Mouse (Mus musculus): ENCODE results near the gene Slc22a14. TPM values are rescaled to one million over a fixed set of nuclear protein-coding genes. Genes with fewer than 3 reads are reported as not detected.

Slc22a14 gene
- polyA plus RNA-seq (2012; rRNA removed) = not detected in 2 replicates

- peaks cover 10% of the 10 kb centered on the region; the same call in 1 of the 2 replicates for H3K4me1 ChIP-seq (ENCODE audit: control insufficient read depth, insufficient read depth, insufficient read length, low read length)
- no peak within 1 kb of the TSS for H3K27ac ChIP-seq (ENCODE audit: insufficient read depth, low read depth, low read length)
- H3K36me3 ChIP-seq (ENCODE audit: control insufficient read depth, insufficient read depth, low read length) = peaks cover 4% of the 10 kb centered on the region; the same call in 1 of the 2 replicates
- WGBS = 71% methylated on average over 7 of the region's 7 CpGs
- H3K27me3 ChIP-seq (ENCODE audit: control insufficient read depth, insufficient read depth, low read length) = no peaks in the 10 kb centered on the region
- no peak within 1 kb of the TSS for H3K4me3 ChIP-seq (ENCODE audit: low read depth, low read length)
- TF ChIP-seq POLR2A (IDR thresholded peaks at IDR 0.05; ENCODE audit: low read depth, low read length) (no peak), CTCF (IDR thresholded peaks at IDR 0.05; ENCODE audit: extremely low read depth, insufficient read length, insufficient replicate concordance, low read depth, low read length) (no peak)
Observed at GRCm38 (mm10) chr9:119365284-119365683, at the start of gene Slc22a14. Slc22a14 (minus strand) TSS chr9:119365553.

- 87% methylated on average over 5 of the region's 5 CpGs for WGBS
- TF ChIP-seq CTCF (IDR thresholded peaks at IDR 0.05; ENCODE audit: extremely low read depth, insufficient read length, insufficient replicate concordance, low read depth, low read length) (no peak), POLR2A (IDR thresholded peaks at IDR 0.05; ENCODE audit: low read depth, low read length) (no peak)
Observed at GRCm38 (mm10) chr9:119409864-119410263, 44.5 kb upstream of the Slc22a14 start.

GRCm38 (mm10) chr9:119408898-119409664, 43.7 kb upstream of the Slc22a14 start:
- Histone ChIP-seq H3K27me3 (ENCODE audit: control insufficient read depth, insufficient read depth, low read length) (no peaks in the 10 kb centered on the region), H3K27ac (ENCODE audit: insufficient read depth, low read depth, low read length) (no peak overlapping the region)

More at GRCm38 (mm10) chr9:119409864-119410263, 44.5 kb upstream of the Slc22a14 start:
- Histone ChIP-seq H3K4me1 (ENCODE audit: control insufficient read depth, insufficient read depth, insufficient read length, low read length) (no peaks in the 10 kb centered on the region), H3K27ac (ENCODE audit: insufficient read depth, low read depth, low read length) (no peak overlapping the region), H3K27me3 (ENCODE audit: control insufficient read depth, insufficient read depth, low read length) (no peaks in the 10 kb centered on the region), H3K36me3 (ENCODE audit: control insufficient read depth, insufficient read depth, low read length) (no peaks in the 10 kb centered on the region), H3K4me3 (ENCODE audit: low read depth, low read length) (no peak overlapping the region)

GRCm38 (mm10) chr9:119407884-119408283, 42.5 kb upstream of the Slc22a14 start:
- no peak for TF ChIP-seq POLR2A (IDR thresholded peaks at IDR 0.05; ENCODE audit: low read depth, low read length)
- no peak for TF ChIP-seq CTCF (IDR thresholded peaks at IDR 0.05; ENCODE audit: extremely low read depth, insufficient read length, insufficient replicate concordance, low read depth, low read length)
- Histone ChIP-seq H3K36me3 (ENCODE audit: control insufficient read depth, insufficient read depth, low read length) (no peaks in the 10 kb centered on the region), H3K27ac (ENCODE audit: insufficient read depth, low read depth, low read length) (no peak overlapping the region), H3K4me3 (ENCODE audit: low read depth, low read length) (no peak overlapping the region), H3K27me3 (ENCODE audit: control insufficient read depth, insufficient read depth, low read length) (no peaks in the 10 kb centered on the region), H3K4me1 (ENCODE audit: control insufficient read depth, insufficient read depth, insufficient read length, low read length) (peaks cover 6% of the 10 kb centered on the region; the same call in 1 of the 2 replicates)
- WGBS = 68% methylated on average over 15 of the region's 15 CpGs

More at GRCm38 (mm10) chr9:119408898-119409664, 43.7 kb upstream of the Slc22a14 start:
- TF ChIP-seq CTCF (IDR thresholded peaks at IDR 0.05; ENCODE audit: extremely low read depth, insufficient read length, insufficient replicate concordance, low read depth, low read length) = no peak
- no peak for TF ChIP-seq POLR2A (IDR thresholded peaks at IDR 0.05; ENCODE audit: low read depth, low read length)
- Histone ChIP-seq H3K36me3 (ENCODE audit: control insufficient read depth, insufficient read depth, low read length) (no peaks in the 10 kb centered on the region), H3K4me3 (ENCODE audit: low read depth, low read length) (no peak overlapping the region), H3K4me1 (ENCODE audit: control insufficient read depth, insufficient read depth, insufficient read length, low read length) (no peaks in the 10 kb centered on the region)
- 83% methylated on average over 11 of the region's 11 CpGs for WGBS

DNA sequence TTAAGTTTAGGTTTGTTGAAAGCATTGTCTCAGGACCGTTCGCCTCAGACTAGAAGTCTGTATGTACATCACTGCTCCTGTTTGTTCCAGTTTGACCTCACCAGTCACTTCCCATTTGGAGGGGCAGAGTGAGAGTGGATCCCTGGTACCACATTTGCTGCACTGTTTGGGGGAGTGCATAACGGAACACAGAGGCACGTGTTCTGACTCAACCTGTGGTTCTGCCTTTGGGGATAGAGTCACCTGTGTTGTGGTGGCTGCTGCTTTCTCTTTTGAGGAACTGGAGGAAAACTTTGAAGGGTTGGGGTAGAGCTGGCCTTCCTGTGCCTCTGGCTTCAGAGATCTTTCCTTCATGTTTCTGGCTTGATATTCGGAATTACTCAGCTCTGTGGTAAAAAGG, 38.7 kb upstream of the Slc22a14 start:
- H3K4me1 ChIP-seq (ENCODE audit: control insufficient read depth, insufficient read depth, insufficient read length, low read length) = peaks cover 10% of the 10 kb centered on the region
- H3K27ac ChIP-seq (ENCODE audit: insufficient read depth, low read depth, low read length) = no peak overlapping the region
- H3K4me3 ChIP-seq (ENCODE audit: low read depth, low read length) = no peak overlapping the region
- no peaks in the 10 kb centered on the region for H3K36me3 ChIP-seq (ENCODE audit: control insufficient read depth, insufficient read depth, low read length)
- no peaks in the 10 kb centered on the region for H3K27me3 ChIP-seq (ENCODE audit: control insufficient read depth, insufficient read depth, low read length)
- TF ChIP-seq POLR2A (IDR thresholded peaks at IDR 0.05; ENCODE audit: low read depth, low read length) (no peak), CTCF (IDR thresholded peaks at IDR 0.05; ENCODE audit: extremely low read depth, insufficient read length, insufficient replicate concordance, low read depth, low read length) (no peak)
- 83% methylated on average over 5 of the region's 5 CpGs for WGBS

DNA sequence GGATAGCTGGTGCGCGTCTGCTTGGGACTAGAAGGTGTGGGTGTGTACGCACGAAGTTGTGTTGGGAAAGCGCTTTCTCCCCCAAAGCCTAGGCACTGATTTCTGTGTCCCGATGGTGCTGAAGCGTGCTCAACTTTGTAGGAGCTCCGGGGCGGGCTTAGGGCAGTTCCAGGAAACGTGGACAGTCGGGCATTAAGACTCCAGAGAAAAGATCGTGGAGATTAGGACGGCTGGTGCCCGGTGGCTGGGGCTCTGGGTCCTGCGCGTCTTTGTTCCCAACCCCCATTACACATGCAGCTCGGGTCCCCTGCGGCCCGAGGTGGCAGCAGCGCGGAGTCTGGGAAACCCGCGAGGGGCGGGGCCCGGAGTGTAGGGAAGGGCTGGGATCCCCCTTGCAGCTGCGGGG, 37.9 kb upstream of the Slc22a14 start:
- H3K27ac ChIP-seq (ENCODE audit: insufficient read depth, low read depth, low read length) = no peak overlapping the region
- TF ChIP-seq CTCF (IDR thresholded peaks at IDR 0.05; ENCODE audit: extremely low read depth, insufficient read length, insufficient replicate concordance, low read depth, low read length) = no peak
- no peak for TF ChIP-seq POLR2A (IDR thresholded peaks at IDR 0.05; ENCODE audit: low read depth, low read length)
- peak overlapping the region; percentile 98 for H3K4me3 ChIP-seq (ENCODE audit: low read depth, low read length)
- H3K36me3 ChIP-seq (ENCODE audit: control insufficient read depth, insufficient read depth, low read length) = no peaks in the 10 kb centered on the region
- H3K4me1 ChIP-seq (ENCODE audit: control insufficient read depth, insufficient read depth, insufficient read length, low read length) = peaks cover 10% of the 10 kb centered on the region
- no peaks in the 10 kb centered on the region for H3K27me3 ChIP-seq (ENCODE audit: control insufficient read depth, insufficient read depth, low read length)
- WGBS = under 1% methylated on average over 26 of the region's 26 CpGs
